Mouse (Mus musculus) heart, postnatal 0 days (tissue): ENCODE data around the gene Nfkb1. TPM values are rescaled to one million over a fixed set of nuclear protein-coding genes. Genes with fewer than 3 reads are reported as not detected.

Source experiments
- ATAC-seq: fragments of 200-750 bp; cut with Nextera tagmentation; 2 replicates; pipeline ENCODE4 v1.8.0; 2017; ENCODE audit warnings: low read depth, moderate number of reproducible peaks, moderate library complexity; ENCODE audit not compliant: insufficient read depth
- DNase-seq: peaks from one replicate; pipeline ENCODE4 v3.0.0-alpha.2; 2016; ENCODE audit warnings: low spot score
- H3K27ac ChIP-seq: fragments of 300-500 bp; sonication (generic); 2 replicates; pipeline ENCODE4 v1.5.1; 2014; ENCODE audit warnings: low read depth, mild to moderate bottlenecking
- H3K27me3 ChIP-seq: fragments of 300-500 bp; sonication (generic); 2 replicates; pipeline ENCODE4 v1.6.1; 2014; ENCODE audit warnings: low read length, mixed read lengths; ENCODE audit not compliant: control insufficient read depth, insufficient read depth
- H3K36me3 ChIP-seq: fragments of 300-500 bp; sonication (generic); replicated peaks from 2 replicates; pipeline ENCODE4 v1.6.1; 2014; ENCODE audit warnings: low read length, mixed read lengths; ENCODE audit not compliant: control insufficient read depth, insufficient read depth
- H3K4me1 ChIP-seq: fragments of 300-500 bp; sonication (generic); 2 replicates; pipeline ENCODE4 v1.6.1; 2014; ENCODE audit warnings: antibody characterized with exemption; ENCODE audit not compliant: control insufficient read depth, insufficient read depth
- H3K4me2 ChIP-seq: fragments of 300-500 bp; sonication (generic); 2 replicates; pipeline ENCODE4 v1.6.1; 2014; ENCODE audit warnings: low read depth, mild to moderate bottlenecking, low read length, moderate library complexity
- H3K4me3 ChIP-seq: fragments of 300-500 bp; sonication (generic); 2 replicates; pipeline ENCODE4 v1.5.1; 2014; ENCODE audit warnings: low read depth, low read length
- H3K9ac ChIP-seq: fragments of 300-500 bp; sonication (generic); replicated peaks from 2 replicates; pipeline ENCODE4 v1.6.1; 2014; ENCODE audit warnings: low read depth, low read length, mixed read lengths
- H3K9me3 ChIP-seq: fragments of 300-500 bp; sonication (generic); replicated peaks from 2 replicates; pipeline ENCODE4 v1.6.1; 2016; ENCODE audit warnings: low read length; ENCODE audit not compliant: control insufficient read depth
- CTCF ChIP-seq: IDR thresholded peaks from 2 replicates; pipeline ENCODE4 v1.5.1; 2016; ENCODE audit warnings: antibody characterized with exemption, control low read depth, low read depth
- EP300 ChIP-seq: IDR thresholded peaks from 2 replicates; pipeline ENCODE4 v1.6.1; 2016; ENCODE audit warnings: antibody characterized with exemption, low read depth
- WGBS: fragments of 180-500 bp; shearing (Covaris S2); extraction: QIAGEN DNeasy Blood & Tissue Kit; methylation state at CpG from one replicate; pipeline ENCODE4 v1.1.7; 2014; 5-methylcytosine and 5-hydroxymethylcytosine counted together
- polyA plus RNA-seq: library from polyadenylated mRNA; unstranded; fragments of >200 nt; fragmentation: Nextera tagmentation; extraction: Ambion mirVana; gene quantifications from 2 replicates; pipeline ENCODE4 v1.2.1, GENCODE M21; 2015
- total RNA-seq: library from RNA; depleted of rRNA; stranded (reverse); fragments of >200 nt; gene quantifications from 2 replicates; pipeline ENCODE4 v1.2.3, GENCODE M21; 2014; ENCODE audit warnings: low replicate concordance

Nfkb1 gene
- total and polyA plus RNA-seq, 2 experiments from 2014 or later: 12.5 to 61.7 TPM

- H3K9me3 ChIP-seq: no peaks in the 10 kb centered on the region
- DNase-seq (peak; percentile 83), ATAC-seq (peak; percentile 88)
- peaks cover 35% of the 10 kb centered on the region for H3K4me1 ChIP-seq
- TF ChIP-seq EP300 (0 out of 2 replicates have a peak, but pooled peaks have one; percentile 33), CTCF (no peak)
- no peak overlapping the region for H3K4me3 ChIP-seq
- no peak overlapping the region for H3K9ac ChIP-seq
- H3K4me2 ChIP-seq: no peak overlapping the region
- 45% methylated on average over 16 of the region's 16 CpGs for WGBS
- H3K27ac ChIP-seq: peak overlapping the region; percentile 64
- peaks cover 41% of the 10 kb centered on the region for H3K36me3 ChIP-seq
- H3K27me3 ChIP-seq: no peaks in the 10 kb centered on the region
These were observed 50.3 kb downstream of the Nfkb1 start for GRCm38 (mm10) chr3:135640856-135641622.

GRCm38 (mm10) chr3:135640203-135640602, 51.1 kb downstream of the Nfkb1 start:
- H3K4me3 ChIP-seq: no peak overlapping the region
- no peak overlapping the region for H3K9ac ChIP-seq
- DNase-seq (no peak), ATAC-seq (no peak)
- H3K4me1 ChIP-seq: peaks cover 42% of the 10 kb centered on the region
- H3K27ac ChIP-seq: peak overlapping the region; percentile 64; the same call in 1 of the 2 replicates
- peaks cover 33% of the 10 kb centered on the region for H3K36me3 ChIP-seq
- H3K27me3 ChIP-seq: no peaks in the 10 kb centered on the region
- TF ChIP-seq EP300: no peak
- TF ChIP-seq CTCF: no peak
- H3K9me3 ChIP-seq: no peaks in the 10 kb centered on the region
- H3K4me2 ChIP-seq: no peak overlapping the region
- WGBS: 88% methylated on average over 5 of the region's 5 CpGs

- H3K27ac ChIP-seq: peak overlapping the region; percentile 26; the same call in 1 of the 2 replicates
These were observed 53.8 kb downstream of the Nfkb1 start for GRCm38 (mm10) chr3:135637592-135637991.

GRCm38 (mm10) chr3:135636454-135636853, 54.9 kb downstream of the Nfkb1 start:
- ATAC-seq: no peak

More at GRCm38 (mm10) chr3:135637592-135637991, 53.8 kb downstream of the Nfkb1 start:
- no peaks in the 10 kb centered on the region for H3K9me3 ChIP-seq
- TF ChIP-seq CTCF: no peak
- TF ChIP-seq EP300: no peak
- ATAC-seq (no peak), DNase-seq (no peak)
- H3K4me3 ChIP-seq: no peak overlapping the region
- H3K36me3 ChIP-seq: peaks cover 14% of the 10 kb centered on the region
- WGBS: 44% methylated on average over 5 of the region's 5 CpGs
- peaks cover 42% of the 10 kb centered on the region for H3K4me1 ChIP-seq
- no peak overlapping the region for H3K4me2 ChIP-seq
- no peak overlapping the region for H3K9ac ChIP-seq
- no peaks in the 10 kb centered on the region for H3K27me3 ChIP-seq

DNA sequence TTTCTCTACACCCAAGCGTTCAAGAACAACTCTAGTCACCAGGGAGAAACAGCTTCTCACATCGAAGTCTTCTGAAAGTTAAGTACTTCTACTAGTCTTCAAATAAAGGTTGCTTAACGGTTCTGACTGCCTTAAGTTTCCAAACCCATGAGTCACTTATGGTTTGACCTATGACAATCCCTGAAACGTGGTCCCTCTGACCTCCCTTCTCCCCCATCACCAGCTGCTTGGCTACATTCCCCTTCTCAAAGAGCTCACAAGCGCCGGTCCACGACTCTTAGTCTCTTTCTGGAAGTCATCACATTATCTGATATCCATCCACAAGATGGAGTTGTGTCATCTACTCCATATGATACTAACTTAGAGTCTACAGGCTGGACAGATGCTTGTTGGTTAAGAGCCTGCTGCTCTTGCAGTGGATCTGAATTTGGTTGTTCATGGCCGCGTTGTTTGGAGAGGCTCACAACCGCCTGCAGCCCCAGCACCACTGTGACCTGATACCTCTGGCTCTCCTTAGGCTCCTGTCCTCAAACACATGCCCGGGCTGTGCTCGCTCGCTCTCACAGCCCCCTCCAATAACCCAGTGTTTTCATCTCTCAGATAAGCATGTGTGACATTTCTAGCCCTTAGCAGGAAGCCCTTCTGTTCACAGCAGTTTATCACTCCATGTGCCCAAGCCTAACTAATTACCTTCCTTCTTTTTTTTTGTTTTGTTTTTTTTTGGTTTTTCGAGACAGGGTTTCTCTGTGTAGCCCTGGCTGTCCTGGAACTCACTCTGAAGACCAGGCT, 55.5 kb downstream of the Nfkb1 start:
- 56% methylated on average over 14 of the region's 14 CpGs for WGBS
- Histone ChIP-seq H3K4me1 (peaks cover 30% of the 10 kb centered on the region), H3K4me2 (no peak overlapping the region), H3K36me3 (peaks cover 14% of the 10 kb centered on the region), H3K9ac (no peak overlapping the region), H3K4me3 (no peak overlapping the region), H3K9me3 (no peaks in the 10 kb centered on the region), H3K27me3 (no peaks in the 10 kb centered on the region), H3K27ac (no peak overlapping the region)
- no peak for TF ChIP-seq CTCF
- TF ChIP-seq EP300: no peak
- no peak for DNase-seq
- no peak for ATAC-seq

More at GRCm38 (mm10) chr3:135636454-135636853, 54.9 kb downstream of the Nfkb1 start:
- peak overlapping the region; percentile 6; the same call in 1 of the 2 replicates for H3K27ac ChIP-seq
- peaks cover 14% of the 10 kb centered on the region for H3K36me3 ChIP-seq
- no peak overlapping the region for H3K9ac ChIP-seq
- peaks cover 33% of the 10 kb centered on the region for H3K4me1 ChIP-seq
- H3K4me2 ChIP-seq: no peak overlapping the region
- WGBS: 37% methylated on average over 14 of the region's 14 CpGs
- H3K4me3 ChIP-seq: no peak overlapping the region
- H3K9me3 ChIP-seq: no peaks in the 10 kb centered on the region
- no peak for DNase-seq
- no peaks in the 10 kb centered on the region for H3K27me3 ChIP-seq
- TF ChIP-seq CTCF: no peak
